ENCODE assay signal across 8 mouse cellular contexts in genomic region chrX:151802328-151802955, GRCm38 (mm10). TPM values are rescaled to one million over a fixed set of nuclear protein-coding genes. Genes with fewer than 3 reads are reported as not detected.
DNase-seq lines count a peak whose midpoint lies in the region; ATAC-seq lines count a peak whose summit lies in the region.

No protein-coding gene starts in this region.

- peak overlapping the region; percentile 52 for H3K4me3 ChIP-seq in lung, embryonic 16.5 days (ENCODE audit: low read length)
- H3K4me3 ChIP-seq in midbrain, embryonic 10.5 days = peak overlapping the region; percentile 64

- H3K36me3 ChIP-seq in lung, embryonic 16.5 days (ENCODE audit: control insufficient read depth, insufficient read depth, low read length) = no peaks in the 10 kb centered on the region
- H3K36me3 ChIP-seq in midbrain, embryonic 10.5 days = peaks cover 18% of the 10 kb centered on the region

- H3K4me2 ChIP-seq in lung, embryonic 16.5 days (ENCODE audit: low read depth, low read length) = peak overlapping the region; percentile 61

- H3K4me1 ChIP-seq in lung, embryonic 16.5 days (replicated peaks; ENCODE audit: control insufficient read depth, insufficient read depth, low read length) = no peaks in the 10 kb centered on the region; the same call in 1 of the 2 replicates
- peaks cover 7% of the 10 kb centered on the region; the same call in 1 of the 2 replicates for H3K4me1 ChIP-seq in midbrain, embryonic 10.5 days

- peaks cover 3% of the 10 kb centered on the region; the same call in 1 of the 2 replicates for H3K27me3 ChIP-seq in lung, embryonic 16.5 days (ENCODE audit: control insufficient read depth, insufficient read depth, low read depth, low read length)
- H3K27me3 ChIP-seq in midbrain, embryonic 10.5 days (ENCODE audit: low read depth, poor library complexity, severe bottlenecking) = peaks cover 45% of the 10 kb centered on the region

- H3K27ac ChIP-seq in lung, embryonic 16.5 days (ENCODE audit: low read length) = peak overlapping the region; percentile 94
- H3K27ac ChIP-seq in midbrain, embryonic 10.5 days (replicated peaks) = peak overlapping the region; percentile 94

- WGBS in lung, embryonic 16.5 days = 15% methylated on average over 13 of the region's 13 CpGs
- 23% methylated on average over 13 of the region's 13 CpGs for WGBS in midbrain, embryonic 10.5 days

- no peak for ATAC-seq in lung, embryonic 16.5 days (ENCODE audit: low read depth)
- no peak for ATAC-seq in granulocyte monocyte progenitor cell, adult 5-6 weeks (replicated peaks; ENCODE audit: poor library complexity, severe bottlenecking)
- no peak for ATAC-seq in megakaryocyte progenitor cell, adult 5-6 weeks (replicated peaks; ENCODE audit: poor library complexity)

- no peaks in the 10 kb centered on the region for H3K9me3 ChIP-seq in lung, embryonic 16.5 days (ENCODE audit: control insufficient read depth, low read length)
- no peaks in the 10 kb centered on the region; the same call in 1 of the 2 replicates for H3K9me3 ChIP-seq in midbrain, embryonic 10.5 days (replicated peaks)

- DNase-seq in cerebellum, adult 11-12 months = peak; percentile 10
- no peak for DNase-seq in cerebellum, adult 9-10 months
- no peak for DNase-seq in lung, postnatal 4 days
- peak; percentile 9 for DNase-seq in forelimb bud, embryonic 11.5 days (ENCODE audit: low read depth, low spot score)
- DNase-seq in midbrain, embryonic 10.5 days (ENCODE audit: low spot score) = peak; percentile 11

- peak overlapping the region; percentile 69 for H3K9ac ChIP-seq in lung, embryonic 16.5 days (ENCODE audit: low read length)

RNA-seq across cellular contexts. Expression of gene Huwe1, which starts 1.8 kb away (rescaled TPM):
- 37.8 and 46.9 TPM in 2 replicates for polyA plus RNA-seq in lung, embryonic 16.5 days (2015; fragmentation: Nextera tagmentation; extraction: Ambion mirVana)
- polyA plus RNA-seq in midbrain, embryonic 10.5 days (2016; fragmentation: Nextera tagmentation; extraction: Ambion mirVana) = 46.9 and 52.9 TPM in 2 replicates
- 223 and 258 TPM in 2 replicates for total RNA-seq in granulocyte monocyte progenitor cell, adult 5-6 weeks (2014; fragmentation: Nextera tagmentation)
- total RNA-seq in granulocyte monocyte progenitor cell, adult 5-6 weeks (2017) = 124 and 126 TPM in 2 replicates
- 158 and 213 TPM in 2 replicates for total RNA-seq in megakaryocyte progenitor cell, adult 5-6 weeks (2015)
- total RNA-seq in megakaryocyte progenitor cell, adult 5-6 weeks (2017) = 89.5 and 118 TPM in 2 replicates

Comparison
In these comparisons a context has a peak if more than half of its experiments do, and no peak if none do; other contexts are left out.
1. DNase-seq: peak in cerebellum, adult 11-12 months (single experiment), forelimb bud, embryonic 11.5 days (single experiment) and midbrain, embryonic 10.5 days (single experiment); none in cerebellum, adult 9-10 months (single experiment) and lung, postnatal 4 days (0 of 2).